Mouse (Mus musculus) Patski (cell line): ENCODE measurements around the gene Slc6a20a. TPM values are rescaled to one million over a fixed set of nuclear protein-coding genes. Genes with fewer than 3 reads are reported as not detected.

Experiments
- ATAC-seq: fragments of 100-300 bp; one replicate; pipeline ENCODE4 v1.8.0; 2021
- CTCF ChIA-PET: fragments of 350-600 bp; sonication (Branson Sonifier 250); formaldehyde crosslinking; loops from one replicate; lab custom pipeline; 2022; ENCODE audit warnings: inconsistent platforms; lab: Charles Lee
- POLR2A ChIA-PET: fragments of 350-600 bp; sonication (Branson Sonifier 250); formaldehyde crosslinking; loops from one replicate; lab custom pipeline; 2022; ENCODE audit warnings: antibody characterized with exemption, inconsistent platforms; lab: Charles Lee
- DNase-seq: peaks from one replicate; pipeline ENCODE4 v3.0.0-alpha.2; 2011; ENCODE audit warnings: low read depth, low spot score
- H3K27me3 ChIP-seq: fragments of 371-371 bp; one replicate; pipeline ENCODE4 v1.5.1; 2021
- CTCF ChIP-seq: fragments of 100-300 bp; IDR thresholded peaks from one replicate; pipeline ENCODE4 v1.5.1; 2021
- in situ Hi-C: fragments of 300-500 bp; cut with MboI; formaldehyde crosslinking; loops from 3 replicates; pipeline ENCODE4 v1.11.1; 2018; ENCODE audit warnings: low pct_unique_long_range_greater_than_20kb, mixed read lengths
- polyA plus RNA-seq: library from polyadenylated mRNA; unstranded; gene quantifications from one replicate; pipeline ENCODE4 v1.2.3, GENCODE M21; 2021

Gene Slc6a20a
- polyA plus RNA-seq, 1 experiment from 2014 or later = not detected

- ATAC-seq (peak; percentile 26), DNase-seq (no peak)
- POLR2A ChIA-PET = no interaction called here
- in situ Hi-C loops = no loop called here
- TF ChIP-seq CTCF = no peak
- no peaks in the 10 kb centered on the region for H3K27me3 ChIP-seq
- CTCF ChIA-PET = interaction anchor here (1.5 kb wide), 1 partner anchor 36 kb away, joined by 4 read pairs; no protein-coding TSS in a partner anchor
Observed at GRCm38 (mm10) chr9:123589240-123589910, 89.3 kb downstream of the Slc6a20a start.

Other genes with a start within 250 kb of the Slc6a20a start
- gene Limd1, start 200.2 kb downstream of the Slc6a20a start, polyA plus RNA-seq = 51.9 TPM
- gene Sacm1l, start 149.1 kb downstream of the Slc6a20a start, polyA plus RNA-seq = 65.2 TPM
- gene Slc6a20b, start 46.3 kb downstream of the Slc6a20a start, polyA plus RNA-seq = 0.37 TPM
- 0.01 TPM for gene Ccr9, start 446 bp downstream of the Slc6a20a start, polyA plus RNA-seq
- 71.0 TPM for gene Lztfl1, start 38.8 kb upstream of the Slc6a20a start, polyA plus RNA-seq
- gene Cxcr6, start 127.6 kb upstream of the Slc6a20a start, polyA plus RNA-seq = 0.06 TPM
- 22.6 TPM for gene Fyco1, start 173.0 kb upstream of the Slc6a20a start, polyA plus RNA-seq
- 0.12 TPM for gene Xcr1, start 183.1 kb upstream of the Slc6a20a start, polyA plus RNA-seq